Mouse (Mus musculus): Measurements from ENCODE around the gene Maip1. TPM values are rescaled to one million over a fixed set of nuclear protein-coding genes. Genes with fewer than 3 reads are reported as not detected.

Gene Maip1
- total RNA-seq (2023): 14.8 TPM

GRCm38 (mm10) chr1:57406187-57407151 lies at the start of gene Maip1, which contains the start of gene Tyw5:
TSS of gene Maip1 (plus strand) at chr1:57406328.
TSS of gene Tyw5 (minus strand) at chr1:57407101.

GRCm38 (mm10) chr1:57377376-57378341 lies 28.5 kb upstream of the Maip1 start, which contains the start of gene 1700066M21Rik:
TSS of gene 1700066M21Rik (plus strand) at chr1:57377620.

Other genes with a start within 250 kb of the Maip1 start
- gene 1700066M21Rik, start 28.7 kb upstream of the Maip1 start, total RNA-seq (2023): 4.3 TPM
- 23.3 TPM for gene Tyw5, start 773 bp downstream of the Maip1 start, total RNA-seq (2023)